Mouse (Mus musculus) lung, adult 2 months (tissue): ENCODE results near the gene Slc23a2. TPM values are rescaled to one million over a fixed set of nuclear protein-coding genes. Genes with fewer than 3 reads are reported as not detected.

Experiments used
- DNase-seq: peaks from one replicate; pipeline ENCODE4 v3.0.0; 2022
- H3K4me1 ChIP-seq: fragments of 200-500 bp; 2 replicates; pipeline ENCODE4 v1.6.1; 2011; ENCODE audit warnings: low read length; ENCODE audit not compliant: control insufficient read depth, insufficient read depth
- H3K4me3 ChIP-seq: fragments of 200-500 bp; replicated peaks from 2 replicates; pipeline ENCODE3; 2011; ENCODE audit warnings: low read depth, mild to moderate bottlenecking, control low read depth, low read length; ENCODE audit errors: extremely low read depth
- CTCF ChIP-seq: fragments of 200-500 bp; IDR thresholded peaks from 2 replicates; pipeline ENCODE4 v1.5.1; 2011; ENCODE audit warnings: mild to moderate bottlenecking, low read length, control low read depth; ENCODE audit not compliant: insufficient read depth
- POLR2A ChIP-seq: fragments of 200-500 bp; IDR thresholded peaks from 2 replicates; pipeline ENCODE4 v1.6.1; 2011; ENCODE audit warnings: low read depth, mild to moderate bottlenecking, control low read depth, low read length, borderline replicate concordance; ENCODE audit errors: extremely low read depth
- WGBS: fragments of 180-500 bp; shearing (Covaris S2); methylation state at CpG from one replicate; pipeline ENCODE4 v1.1.7; 2018; 5-methylcytosine and 5-hydroxymethylcytosine counted together
- polyA plus RNA-seq: library from polyadenylated mRNA; depleted of rRNA; stranded (reverse); fragments of >200 nt; gene quantifications from 2 replicates; pipeline ENCODE4 v1.2.3, GENCODE M21; 2012; rRNA removed

The Slc23a2 gene
- polyA plus RNA-seq, 1 experiment: 82.2 TPM

DNA sequence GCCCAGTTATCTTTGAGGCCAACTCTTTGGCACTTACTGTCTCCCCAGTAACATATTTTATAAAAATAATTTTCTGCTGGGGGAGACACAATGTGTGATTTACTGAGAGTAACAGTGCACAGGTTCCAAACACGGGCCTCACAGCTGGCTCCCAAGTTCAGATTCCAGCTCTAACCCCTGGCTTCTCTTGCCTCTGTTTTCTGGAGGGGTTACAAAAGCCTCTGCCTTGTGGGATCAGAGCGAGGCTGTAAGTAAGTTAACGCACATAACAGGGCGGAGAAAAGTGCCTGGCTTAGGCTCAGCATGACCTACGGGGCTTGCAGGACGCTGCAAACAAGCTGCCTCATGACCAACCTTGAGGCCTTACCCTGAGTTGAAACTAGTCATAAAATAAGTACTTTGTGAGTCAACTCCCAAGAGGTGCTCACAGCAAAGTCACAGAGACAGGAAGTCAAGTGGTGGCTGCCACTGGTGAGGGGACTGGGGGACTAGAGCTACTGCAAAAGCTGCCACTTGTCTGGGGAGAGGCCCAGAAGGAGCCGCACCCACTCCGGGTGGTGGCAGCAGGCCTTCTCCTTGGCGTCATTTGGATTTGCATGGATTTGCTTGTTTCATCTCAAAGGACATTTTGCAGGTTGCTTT, 140.3 kb downstream of the Slc23a2 start:
- WGBS: 68% methylated on average over 9 of the region's 9 CpGs
- Histone ChIP-seq H3K4me1 (peaks cover 18% of the 10 kb centered on the region), H3K4me3 (no peak overlapping the region)
- no peak for TF ChIP-seq POLR2A
- TF ChIP-seq CTCF: no peak
- DNase-seq: peak; percentile 54

DNA sequence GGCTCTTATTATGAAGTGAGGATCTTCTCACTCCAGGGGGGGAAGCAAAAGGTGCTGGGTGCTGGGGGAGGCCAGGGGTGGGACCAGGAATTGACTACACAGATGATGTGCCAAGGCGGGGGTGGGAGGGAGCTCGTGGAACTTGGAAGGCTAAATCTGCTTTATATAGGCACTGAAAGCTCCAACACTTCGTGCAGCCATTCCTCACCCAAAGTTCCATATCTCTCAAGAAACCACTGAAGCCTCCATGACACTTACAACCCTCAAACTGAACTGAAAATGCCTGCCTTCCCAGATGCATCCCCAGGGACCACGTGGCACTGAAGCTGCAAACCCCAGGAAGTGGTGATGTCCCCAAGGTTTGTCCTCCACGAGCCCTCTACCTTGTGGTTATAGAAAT, 141.0 kb downstream of the Slc23a2 start:
- H3K4me1 ChIP-seq: peaks cover 18% of the 10 kb centered on the region
- TF ChIP-seq CTCF: no peak
- TF ChIP-seq POLR2A: no peak
- no peak for DNase-seq
- H3K4me3 ChIP-seq: no peak overlapping the region
- WGBS: 65% methylated on average over 5 of the region's 5 CpGs

Other genes with a start within 250 kb of the Slc23a2 start
- 95.5 and 102 TPM in 2 replicates for gene Prnp, start 235.2 kb downstream of the Slc23a2 start, polyA plus RNA-seq
- not detected in 2 replicates for gene Prn, start 235.2 kb downstream of the Slc23a2 start, polyA plus RNA-seq
- gene Prnd, start 194.2 kb downstream of the Slc23a2 start, polyA plus RNA-seq: 0.95 and 1.1 TPM in 2 replicates
- gene Rassf2, start 114.8 kb downstream of the Slc23a2 start, polyA plus RNA-seq: 26.6 and 27.1 TPM in 2 replicates
- 67.0 and 86.8 TPM in 2 replicates for gene Tmem230, start 102.7 kb upstream of the Slc23a2 start, polyA plus RNA-seq
- 52.7 and 59.2 TPM in 2 replicates for gene Pcna, start 108.2 kb upstream of the Slc23a2 start, polyA plus RNA-seq
- gene Cds2, start 118.0 kb upstream of the Slc23a2 start, polyA plus RNA-seq: 67.1 and 76.5 TPM in 2 replicates
- not detected in 2 replicates for gene Prokr2, start 240.3 kb upstream of the Slc23a2 start, polyA plus RNA-seq